Mouse (Mus musculus) spleen, embryonic (tissue): Measurements from ENCODE around the gene Fes.

Experiments used
- CTCF ChIA-PET: fragments of 350-600 bp; sonication (Branson Sonifier 250); formaldehyde crosslinking; loops from one replicate; lab custom pipeline; 2022; lab: Charles Lee

The Fes gene

GRCm38 (mm10) chr7:80387633-80388543 lies at the start of gene Fes:
TSS of gene Fes (minus strand) at chr7:80387946.
- CTCF ChIA-PET = no interaction called here

- CTCF ChIA-PET = interaction anchor here (0.7 kb wide), 1 partner anchor 13 kb away, joined by 4 read pairs; no protein-coding TSS in a partner anchor
These were observed 48.8 kb upstream of the Fes start for GRCm38 (mm10) chr7:80436571-80436970.

DNA sequence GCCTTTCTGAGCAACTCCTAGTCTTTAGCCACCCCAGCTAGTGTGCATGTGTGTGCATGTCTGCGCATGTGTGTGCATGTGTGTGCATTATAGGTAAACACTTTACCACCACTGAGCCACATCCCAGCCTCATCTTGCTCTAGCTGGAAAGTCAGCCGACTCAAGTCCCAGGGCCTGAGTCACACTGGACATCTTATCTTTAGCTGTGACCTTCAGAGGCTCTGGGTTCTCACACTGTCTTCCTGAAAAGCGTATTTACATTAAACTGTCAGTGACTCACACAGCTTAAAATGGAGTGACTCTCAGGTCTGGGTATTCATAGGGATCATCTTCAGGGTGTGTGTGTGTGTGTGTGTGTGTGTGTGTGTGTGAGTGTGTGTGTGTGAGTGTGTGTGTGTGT lies 47.8 kb upstream of the Fes start:
- CTCF ChIA-PET = no interaction called here

DNA sequence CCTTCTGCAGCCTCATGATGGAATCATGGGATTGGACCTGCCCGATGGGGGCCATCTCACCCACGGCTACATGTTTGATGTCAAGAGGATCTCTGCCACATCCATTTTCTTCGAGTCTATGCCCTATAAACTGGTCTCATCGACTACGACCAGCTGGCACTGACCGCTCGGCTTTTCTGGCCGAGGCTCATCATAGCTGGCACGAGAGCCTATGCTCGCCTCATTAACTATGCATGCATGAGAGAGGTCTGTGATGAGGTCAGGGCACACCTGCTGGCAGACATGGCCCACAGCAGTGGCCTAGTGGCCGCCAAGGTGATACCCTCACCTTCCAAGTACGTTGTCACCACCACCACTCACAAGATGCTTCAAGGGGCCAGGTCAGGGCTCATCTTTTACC lies 41.9 kb upstream of the Fes start:
- CTCF ChIA-PET = no interaction called here

DNA sequence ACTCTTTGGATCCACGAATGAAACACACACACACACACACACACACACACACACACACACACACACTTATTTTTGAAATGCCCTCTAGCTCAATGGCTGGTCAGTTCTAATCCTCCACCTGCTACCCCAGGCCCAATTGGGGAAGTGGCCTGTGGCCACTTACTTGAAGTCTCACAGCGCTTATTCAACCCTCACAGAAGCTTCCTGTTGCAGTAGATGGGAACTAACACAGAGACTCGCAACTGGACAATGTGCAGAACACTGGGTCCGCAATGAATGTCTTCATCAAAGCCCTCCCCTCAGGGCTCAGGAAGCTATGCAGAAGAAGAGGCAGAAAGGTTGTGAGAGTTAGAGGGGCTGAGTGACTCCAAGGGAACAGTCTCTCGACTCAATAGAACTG lies 40.0 kb upstream of the Fes start:
- CTCF ChIA-PET = no interaction called here

GRCm38 (mm10) chr7:80426363-80426762 lies 38.6 kb upstream of the Fes start:
- CTCF ChIA-PET = interaction anchor here (0.9 kb wide), 1 partner anchor 12 kb away, joined by 4 read pairs; no protein-coding TSS in a partner anchor

GRCm38 (mm10) chr7:80424722-80425121 lies 37.0 kb upstream of the Fes start:
- CTCF ChIA-PET = interaction anchor here (0.8 kb wide), 1 partner anchor 38 kb away, joined by 4 read pairs; no protein-coding TSS in a partner anchor

GRCm38 (mm10) chr7:80422759-80423480 lies 35.2 kb upstream of the Fes start:
- CTCF ChIA-PET = no interaction called here

GRCm38 (mm10) chr7:80421576-80421975 lies 33.8 kb upstream of the Fes start:
- CTCF ChIA-PET = no interaction called here

GRCm38 (mm10) chr7:80420586-80420985 lies 32.8 kb upstream of the Fes start:
- CTCF ChIA-PET = no interaction called here

GRCm38 (mm10) chr7:80419278-80419677 lies 31.5 kb upstream of the Fes start:
- CTCF ChIA-PET = no interaction called here

DNA sequence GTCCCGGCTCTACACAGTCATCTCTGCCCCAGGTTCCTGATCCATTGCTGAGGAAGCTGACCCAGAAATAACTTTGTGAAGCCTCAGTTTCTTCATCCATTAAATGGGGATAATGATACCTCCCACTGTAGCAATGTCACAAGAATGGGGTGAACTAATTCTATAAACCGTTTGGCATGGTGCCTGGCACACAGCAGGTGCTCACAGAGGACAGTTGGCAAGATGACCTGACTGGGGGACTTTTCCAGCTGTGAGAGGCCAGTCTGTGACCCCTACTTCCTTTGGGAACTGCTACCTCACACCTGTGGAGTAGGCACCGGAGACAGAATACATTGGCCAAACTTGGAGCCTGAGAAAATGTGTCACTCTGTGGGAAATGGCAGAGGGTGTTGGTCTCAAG lies 30.3 kb upstream of the Fes start:
- CTCF ChIA-PET = no interaction called here

GRCm38 (mm10) chr7:80417601-80418000 lies 29.9 kb upstream of the Fes start:
- CTCF ChIA-PET = no interaction called here

GRCm38 (mm10) chr7:80416969-80417368 lies 29.2 kb upstream of the Fes start:
- CTCF ChIA-PET = no interaction called here

DNA sequence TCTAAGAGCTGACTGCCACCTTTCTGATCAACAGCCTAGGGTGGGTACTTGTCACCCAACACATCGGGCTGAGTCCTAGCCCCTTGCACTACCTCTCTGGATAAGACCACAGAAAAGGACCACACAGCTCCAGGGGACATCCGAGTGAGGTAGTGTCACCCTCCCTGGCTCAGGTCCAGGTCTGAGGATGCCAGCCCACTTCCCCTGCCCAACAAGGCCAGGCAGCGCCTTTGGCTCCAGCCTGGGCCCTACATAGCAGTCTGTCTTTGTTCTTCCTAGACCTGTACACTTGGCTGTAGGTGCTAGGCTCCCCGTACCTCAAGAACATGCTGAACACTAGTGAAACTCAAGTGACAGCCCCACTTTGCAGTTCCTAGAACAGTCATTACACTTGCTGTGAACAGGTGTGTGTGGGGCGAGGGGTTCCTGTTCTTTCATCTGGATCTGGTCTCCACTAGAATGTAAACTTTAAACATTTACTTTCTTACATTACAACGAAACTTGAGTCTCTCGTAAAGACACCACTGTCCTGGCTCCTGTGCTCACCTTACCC lies 26.6 kb upstream of the Fes start:
- CTCF ChIA-PET = no interaction called here

DNA sequence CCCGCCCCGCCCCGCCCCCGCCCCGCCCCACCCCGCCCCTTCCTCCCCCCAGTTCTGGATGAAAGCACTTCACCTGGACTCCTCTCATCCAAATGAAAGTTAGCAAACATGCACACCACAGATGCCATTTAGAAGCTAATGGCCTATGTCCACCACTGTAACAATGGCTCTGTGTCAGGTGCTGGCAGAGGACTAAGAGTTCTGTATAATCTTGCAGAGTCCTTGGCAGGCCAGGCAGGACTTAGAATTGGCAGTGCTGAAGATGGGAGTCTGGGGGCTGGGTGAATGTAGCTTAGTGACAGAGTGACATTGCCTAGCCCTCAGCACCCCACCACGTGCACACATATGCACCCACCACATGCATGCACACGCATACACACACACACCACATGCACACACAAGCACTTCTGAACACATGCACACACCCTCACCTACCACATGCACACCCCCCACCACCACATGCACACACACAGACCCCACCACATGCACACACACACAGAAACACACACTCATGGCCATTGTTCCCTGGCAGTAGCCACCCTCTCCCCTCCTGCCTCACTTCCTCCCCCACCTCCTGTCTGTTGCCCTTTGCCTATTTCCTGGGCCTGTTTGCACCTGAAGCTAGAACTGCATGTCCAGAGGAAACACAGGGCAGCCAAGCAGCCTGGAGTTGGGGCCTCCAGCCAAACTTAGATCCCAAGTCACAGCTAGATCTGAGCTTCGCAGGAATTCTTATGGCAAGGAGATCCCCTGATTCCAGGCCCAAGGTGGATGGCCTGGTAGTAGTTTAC lies 26.0 kb upstream of the Fes start:
- CTCF ChIA-PET = interaction anchor here (0.6 kb wide), 1 partner anchor 42 kb away, joined by 12 read pairs; no protein-coding TSS in a partner anchor

DNA sequence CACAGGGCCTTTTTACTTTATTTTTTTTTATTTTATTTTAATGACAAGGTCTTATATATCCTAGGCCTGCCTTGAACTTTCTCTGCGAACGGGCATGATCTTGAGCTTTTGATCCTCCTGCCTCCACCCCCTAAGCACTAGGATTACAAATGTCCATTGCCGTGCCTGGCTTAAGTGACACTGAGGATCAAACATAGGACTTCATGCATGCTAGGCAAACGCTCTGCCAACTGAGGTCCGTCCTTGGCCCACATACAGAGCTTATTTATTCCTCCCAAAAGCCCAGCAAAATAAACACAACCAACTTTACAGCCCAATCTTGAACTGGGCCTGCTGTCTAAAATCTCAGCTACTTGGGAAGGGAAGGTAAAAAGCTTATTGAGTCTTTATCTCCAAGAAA lies 25.0 kb upstream of the Fes start:
- CTCF ChIA-PET = no interaction called here

DNA sequence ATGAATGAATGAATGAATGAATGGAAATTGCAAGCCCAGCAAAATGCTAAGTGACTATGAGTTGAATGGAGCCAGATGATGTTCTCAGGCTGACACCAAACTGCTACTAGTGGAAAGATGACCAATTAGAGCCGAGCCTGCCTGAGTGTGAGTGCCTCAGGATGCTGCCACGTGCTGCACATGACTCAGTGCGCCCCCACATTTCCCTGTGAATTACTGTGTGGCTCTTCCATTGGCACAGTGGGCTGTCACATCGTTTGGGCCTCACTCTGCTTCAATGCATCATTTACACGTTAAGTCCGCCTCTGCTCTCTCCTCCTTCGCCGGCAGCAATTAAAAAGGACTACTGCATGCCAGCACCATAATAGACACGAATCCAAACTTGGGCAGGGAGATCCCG lies 24.5 kb upstream of the Fes start:
- CTCF ChIA-PET = no interaction called here

DNA sequence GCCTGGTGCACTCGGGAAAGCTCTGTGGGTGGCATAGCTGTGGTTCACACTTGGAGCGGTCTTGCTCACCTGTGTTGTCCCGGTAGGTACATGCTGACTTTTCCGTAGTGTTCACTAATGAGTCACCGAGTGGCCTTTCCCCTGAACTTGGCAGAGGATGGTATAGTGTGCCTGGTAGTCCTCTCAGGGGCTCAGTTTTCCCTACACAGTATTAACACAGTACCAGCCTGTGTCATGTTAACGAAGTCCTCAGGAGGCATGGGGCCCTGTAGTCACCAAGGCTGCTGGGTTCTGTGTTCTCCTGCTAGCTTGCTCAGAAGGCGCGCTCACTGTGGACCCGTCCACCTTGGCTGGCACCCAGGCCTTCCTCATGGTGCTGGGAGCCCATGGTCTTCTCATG lies 22.6 kb upstream of the Fes start:
- CTCF ChIA-PET = no interaction called here

GRCm38 (mm10) chr7:80407712-80408111 lies 20.0 kb upstream of the Fes start:
- CTCF ChIA-PET = no interaction called here

- CTCF ChIA-PET = interaction anchor here (0.7 kb wide), 1 partner anchor 250 kb away, joined by 3 read pairs; no protein-coding TSS in a partner anchor
These were observed 18.4 kb upstream of the Fes start for GRCm38 (mm10) chr7:80406186-80406585.
